Mouse (Mus musculus) CH12.LX (cell line): ENCODE results near the gene Nr5a2. TPM values are rescaled to one million over a fixed set of nuclear protein-coding genes. Genes with fewer than 3 reads are reported as not detected.

ENCODE experiments used
- DNase-seq: peaks from one replicate; pipeline ENCODE4 v3.0.0-alpha.2; 2013; ENCODE audit errors: extremely low read depth
- H3K27ac ChIP-seq: 2 replicates; pipeline ENCODE4 v1.5.1; 2012; ENCODE audit warnings: low read depth, mild to moderate bottlenecking, control low read depth, moderate library complexity; ENCODE audit not compliant: insufficient read depth
- H3K27me3 ChIP-seq: replicated peaks from 2 replicates; pipeline ENCODE3; 2012; ENCODE audit warnings: inconsistent platforms
- H3K36me3 ChIP-seq, 2 experiments: replicated peaks in 1 of 2; 2 replicates each; pipeline versions ENCODE3 to v1.6.1; 2012; ENCODE audit warnings: inconsistent platforms in 1 of 2, low read length in 1 of 2, mild to moderate bottlenecking in 1 of 2, mixed read lengths in 1 of 2, moderate library complexity in 1 of 2; ENCODE audit not compliant: control insufficient read depth in 1 of 2, insufficient read depth in 1 of 2
- H3K4me1 ChIP-seq, 2 experiments: 2 replicates each; pipeline ENCODE4 v1.6.1; 2012; ENCODE audit warnings: inconsistent platforms in 1 of 2, moderate library complexity in 1 of 2; ENCODE audit not compliant: insufficient read depth in 2 of 2, control insufficient read depth in 1 of 2
- H3K4me2 ChIP-seq: 2 replicates; pipeline ENCODE4 v1.6.1; 2012; ENCODE audit warnings: low read depth, mild to moderate bottlenecking, control low read depth; ENCODE audit not compliant: poor library complexity, insufficient read depth, severe bottlenecking
- H3K4me3 ChIP-seq, 3 experiments: fragments of 150-350 bp in 1 of 3; sonication (generic) in 1 of 3; replicated peaks in 1 of 3; 2 replicates each; pipeline versions ENCODE3 to v1.5.1; 2011 to 2012; ENCODE audit warnings: low read depth in 2 of 3, low read length in 2 of 3, mild to moderate bottlenecking in 2 of 3, moderate library complexity in 2 of 3, control low read depth in 1 of 3, improper control_type of control experiment in 1 of 3, inconsistent platforms in 1 of 3, mixed read lengths in 1 of 3; ENCODE audit not compliant: poor library complexity in 1 of 3
- H3K79me2 ChIP-seq: replicated peaks from 2 replicates; pipeline ENCODE4 v1.6.1; 2012; ENCODE audit warnings: mild to moderate bottlenecking, moderate library complexity; ENCODE audit not compliant: control insufficient read depth, poor library complexity, insufficient read depth, severe bottlenecking; ENCODE audit errors: extremely low read depth
- H3K9ac ChIP-seq: 2 replicates; pipeline ENCODE4 v1.6.1; 2012; ENCODE audit warnings: low read depth, mild to moderate bottlenecking, control low read depth, moderate library complexity; ENCODE audit not compliant: insufficient read depth
- H3K9me3 ChIP-seq: replicated peaks from 2 replicates; pipeline ENCODE3; 2012; ENCODE audit warnings: low read length, inconsistent platforms, mixed read lengths
- BHLHE40 ChIP-seq: IDR thresholded peaks from 2 replicates; pipeline ENCODE4 v1.6.1; 2011; ENCODE audit warnings: mild to moderate bottlenecking, low read depth, low read length, improper control_type of control experiment
- CHD1 ChIP-seq: IDR thresholded peaks from 2 replicates; pipeline ENCODE4 v1.6.1; 2012; ENCODE audit warnings: low read depth, low read length, improper control_type of control experiment, inconsistent platforms
- CHD2 ChIP-seq: IDR thresholded peaks from 2 replicates; pipeline ENCODE4 v1.6.1; 2011; ENCODE audit warnings: low read length, improper control_type of control experiment
- CTCF ChIP-seq, 2 experiments: IDR thresholded peaks in 1 of 2; conservative IDR thresholded peaks in 1 of 2; 2 replicates each; pipeline ENCODE4 v1.5.1; 2011 to 2012; ENCODE audit warnings: low read depth in 2 of 2, low read length in 2 of 2, improper control_type of control experiment in 1 of 2, inconsistent platforms in 1 of 2, mild to moderate bottlenecking in 1 of 2, moderate library complexity in 1 of 2
- EP300 ChIP-seq: IDR thresholded peaks from 2 replicates; pipeline ENCODE4 v1.6.1; 2011; ENCODE audit warnings: low read length, improper control_type of control experiment
- ETS1 ChIP-seq: conservative IDR thresholded peaks from 2 replicates; pipeline ENCODE4 v1.6.1; 2012; ENCODE audit warnings: low read depth, mild to moderate bottlenecking, inconsistent platforms, low read length, improper control_type of control experiment, moderate library complexity
- GABPA ChIP-seq: IDR thresholded peaks from 2 replicates; pipeline ENCODE4 v1.6.1; 2012; ENCODE audit warnings: low read depth, low read length, improper control_type of control experiment, inconsistent platforms; ENCODE audit not compliant: insufficient replicate concordance
- HCFC1 ChIP-seq: IDR thresholded peaks from 2 replicates; pipeline ENCODE4 v1.6.1; 2012; ENCODE audit warnings: low read depth, mild to moderate bottlenecking, inconsistent platforms, low read length, improper control_type of control experiment
- IRF4 ChIP-seq: IDR thresholded peaks from 2 replicates; pipeline ENCODE4 v1.6.1; 2014; ENCODE audit warnings: low read depth, mild to moderate bottlenecking, inconsistent platforms, low read length, improper control_type of control experiment
- JUN ChIP-seq: IDR thresholded peaks from 2 replicates; pipeline ENCODE4 v1.6.1; 2011; ENCODE audit warnings: low read depth, mild to moderate bottlenecking, low read length, improper control_type of control experiment, moderate library complexity; ENCODE audit not compliant: insufficient read depth
- JUND ChIP-seq: conservative IDR thresholded peaks from 2 replicates; pipeline ENCODE4 v1.6.1; 2011; ENCODE audit warnings: low read depth, low read length, improper control_type of control experiment
- KAT2A ChIP-seq: IDR thresholded peaks from 2 replicates; pipeline ENCODE4 v1.6.1; 2012; ENCODE audit warnings: low read length, improper control_type of control experiment, inconsistent platforms; ENCODE audit not compliant: insufficient replicate concordance
- MAFK ChIP-seq: IDR thresholded peaks from 2 replicates; pipeline ENCODE4 v1.6.1; 2011; ENCODE audit warnings: low read length, improper control_type of control experiment; ENCODE audit not compliant: insufficient replicate concordance
- MAX ChIP-seq: IDR thresholded peaks from 2 replicates; pipeline ENCODE4 v1.6.1; 2011; ENCODE audit warnings: low read length, improper control_type of control experiment
- MEF2A ChIP-seq: IDR thresholded peaks from 2 replicates; pipeline ENCODE4 v1.6.1; 2014; ENCODE audit warnings: low read depth, mild to moderate bottlenecking, inconsistent platforms, low read length, improper control_type of control experiment, borderline replicate concordance
- NELFE ChIP-seq: IDR thresholded peaks from 2 replicates; pipeline ENCODE4 v1.6.1; 2011; ENCODE audit warnings: low read depth, low read length, improper control_type of control experiment
- POLR2AphosphoS2 ChIP-seq: IDR thresholded peaks from 2 replicates; pipeline ENCODE4 v1.6.1; 2011; ENCODE audit warnings: low read depth, low read length, improper control_type of control experiment
- RAD21 ChIP-seq: IDR thresholded peaks from 2 replicates; pipeline ENCODE4 v1.6.1; 2011; ENCODE audit warnings: low read depth, mild to moderate bottlenecking, low read length, improper control_type of control experiment, moderate library complexity
- RCOR1 ChIP-seq: conservative IDR thresholded peaks from 2 replicates; pipeline ENCODE4 v1.6.1; 2012; ENCODE audit warnings: low read depth, mild to moderate bottlenecking, inconsistent platforms, low read length, improper control_type of control experiment
- SIN3A ChIP-seq: IDR thresholded peaks from 2 replicates; pipeline ENCODE4 v1.6.1; 2012; ENCODE audit warnings: low read length, improper control_type of control experiment, inconsistent platforms
- SMC3 ChIP-seq: IDR thresholded peaks from 2 replicates; pipeline ENCODE4 v1.6.1; 2011; ENCODE audit warnings: low read depth, low read length, improper control_type of control experiment
- TBP ChIP-seq: conservative IDR thresholded peaks from 2 replicates; pipeline ENCODE4 v1.6.1; 2011; ENCODE audit warnings: low read depth, low read length, improper control_type of control experiment
- USF2 ChIP-seq: conservative IDR thresholded peaks from 2 replicates; pipeline ENCODE4 v1.6.1; 2011; ENCODE audit warnings: low read depth, low read length, improper control_type of control experiment
- ZC3H11A ChIP-seq: IDR thresholded peaks from 2 replicates; pipeline ENCODE4 v1.6.1; 2012; ENCODE audit warnings: low read depth, mild to moderate bottlenecking, inconsistent platforms, low read length, improper control_type of control experiment
- ZMIZ1 ChIP-seq: IDR thresholded peaks from 2 replicates; pipeline ENCODE4 v1.6.1; 2012; ENCODE audit warnings: low read depth, mild to moderate bottlenecking, inconsistent platforms, low read length, improper control_type of control experiment
- dilution Hi-C: fragments of 300-500 bp; cut with MboI; formaldehyde crosslinking; loops from 2 replicates; pipeline ENCODE4 v1.14.3; 2020; ENCODE audit warnings: low sequenced_read_pairs; ENCODE audit not compliant: extremely low pct_unique_long_range_greater_than_20kb, extremely low pct_ligation_motif_present
- in situ Hi-C: fragments of 300-500 bp; cut with MboI; formaldehyde crosslinking; loops from 3 replicates; pipeline ENCODE4 v1.14.3; 2019; ENCODE audit warnings: low sequenced_read_pairs, low pct_ligation_motif_present, low pct_unique_long_range_greater_than_20kb, mixed read lengths
- polyA plus RNA-seq: library from polyadenylated mRNA; unstranded; fragments of >175 nt; gene quantifications from 2 replicates; pipeline ENCODE4 v1.2.1, GENCODE M21; 2012; ENCODE audit warnings: low read depth; ENCODE audit not compliant: insufficient read length
- total RNA-seq, 2 experiments: library from RNA; depleted of rRNA; stranded (reverse); fragments of 300-350 nt in 1 of 2; fragments of >200 nt in 1 of 2; gene quantifications; 2 replicates each; pipeline ENCODE4 v1.2.3; 2012 to 2014

The Nr5a2 gene
- total and polyA plus RNA-seq, 3 experiments: 0.47 to 1.3 (median 0.77) TPM

GRCm38 (mm10) chr1:136868285-136868684, 92.0 kb downstream of the Nr5a2 start:
- Histone ChIP-seq H3K79me2 (no peaks in the 10 kb centered on the region), H3K9ac (no peak overlapping the region), H3K4me1 (peaks cover 0 to 57% of the 10 kb centered on the region in 2 experiments; a peak in 2 of 4 replicates), H3K36me3 (no peaks in the 10 kb centered on the region), H3K4me3 (no peak overlapping the region), H3K9me3 (no peaks in the 10 kb centered on the region), H3K27ac (no peak overlapping the region)
- in situ Hi-C loops: no loop called here
- peak; percentile 37 for DNase-seq
- TF ChIP-seq USF2 (no peak), JUN (0 out of 2 replicates have a peak, but pooled peaks have one; percentile 7), SIN3A (no peak; the same call in 1 of the 2 replicates), NELFE (no peak), ETS1 (peak; percentile 69; the same call in 1 of the 2 replicates), JUND (peak; percentile 73), EP300 (peak; percentile 69)
- TF ChIP-seq, all 38 proteins: peak for 4
- Histone ChIP-seq H3K4me2 (no peak overlapping the region), H3K27me3 (no peaks in the 10 kb centered on the region)
- dilution Hi-C loops: no loop called here

GRCm38 (mm10) chr1:136866481-136867092, 93.7 kb downstream of the Nr5a2 start:
- TF ChIP-seq RAD21 (peak; percentile 54), MAFK (no peak), IRF4 (peak; percentile 42; the same call in 1 of the 2 replicates), SMC3 (peak; percentile 50), MEF2A (no peak), CTCF (conservative IDR thresholded peaks at IDR 0.05 in 1 of 2, IDR thresholded peaks at IDR 0.05 in 1 of 2; ENCODE audit: low read depth in 2 of 2, low read length in 2 of 2) (peak; percentile 16 to 74; a peak in 2 of 4 replicates)
- Histone ChIP-seq H3K27ac (no peak overlapping the region), H3K27me3 (no peaks in the 10 kb centered on the region), H3K4me3 (no peak overlapping the region), H3K4me1 (peaks cover 0 to 59% of the 10 kb centered on the region in 2 experiments; a peak in 2 of 4 replicates), H3K79me2 (no peaks in the 10 kb centered on the region), H3K9me3 (no peaks in the 10 kb centered on the region), H3K9ac (no peak overlapping the region), H3K4me2 (no peak overlapping the region), H3K36me3 (no peaks in the 10 kb centered on the region)
- in situ Hi-C loops (no loop called here), dilution Hi-C loops (no loop called here)
- peak; percentile 58 for DNase-seq

- no peak overlapping the region for H3K27ac ChIP-seq
- H3K4me1 ChIP-seq: peaks cover 19 to 74% of the 10 kb centered on the region in 2 experiments
- in situ Hi-C loops: no loop called here
- no peaks in the 10 kb centered on the region for H3K36me3 ChIP-seq
- H3K4me3 ChIP-seq: no peak overlapping the region
- H3K4me2 ChIP-seq: no peak overlapping the region
- no peak overlapping the region for H3K9ac ChIP-seq
- dilution Hi-C loops: no loop called here
- DNase-seq: no peak
- no peaks in the 10 kb centered on the region for H3K27me3 ChIP-seq
- no peaks in the 10 kb centered on the region for H3K9me3 ChIP-seq
- H3K79me2 ChIP-seq: no peaks in the 10 kb centered on the region
- no peak for TF ChIP-seq MAX
- TF ChIP-seq TBP: no peak
- TF ChIP-seq CHD1: no peak
- no peak for TF ChIP-seq HCFC1
- TF ChIP-seq GABPA: no peak
- no peak for TF ChIP-seq MEF2A
- no peak for TF ChIP-seq BHLHE40
- no peak for TF ChIP-seq RCOR1
- TF ChIP-seq JUN: no peak
- no peak for TF ChIP-seq JUND
- no peak for TF ChIP-seq CHD2
- TF ChIP-seq KAT2A: no peak
- TF ChIP-seq IRF4: no peak
- no peak for TF ChIP-seq POLR2AphosphoS2
- no peak for TF ChIP-seq ZC3H11A
- no peak for TF ChIP-seq ZMIZ1
Measured at GRCm38 (mm10) chr1:136863209-136863608, 97.0 kb downstream of the Nr5a2 start.
